Mouse (Mus musculus): Measurements from ENCODE around the gene AC170998.1.

- TF ChIP-seq CTCF (IDR thresholded peaks at IDR 0.05; ENCODE audit: low read depth): no peak
- TF ChIP-seq EP300 (IDR thresholded peaks at IDR 0.05; ENCODE audit: low read depth): no peak
These were observed 23.2 kb upstream of the AC170998.1 start for GRCm38 (mm10) chr17:28702646-28703045.
